Mouse (Mus musculus) heart, adult 2 months (tissue): ENCODE data around the gene Cyp46a1. TPM values are rescaled to one million over a fixed set of nuclear protein-coding genes. Genes with fewer than 3 reads are reported as not detected.

Source experiments
- DNase-seq, 2 experiments: peaks; one replicate each; pipeline ENCODE4 v3.0.0; 2021
- H3K27ac ChIP-seq: fragments of 200-600 bp; 2 replicates; pipeline ENCODE4 v1.8.1; 2022
- H3K27me3 ChIP-seq: fragments of 200-500 bp; 2 replicates; pipeline ENCODE4 v1.6.1; 2012; ENCODE audit warnings: mild to moderate bottlenecking, low read length, inconsistent platforms, mixed read lengths; ENCODE audit not compliant: control insufficient read depth, insufficient read depth
- H3K36me3 ChIP-seq: fragments of 200-500 bp; 2 replicates; pipeline ENCODE4 v1.6.1; 2012; ENCODE audit warnings: low read length, inconsistent platforms; ENCODE audit not compliant: control insufficient read depth, insufficient read depth
- H3K4me1 ChIP-seq: fragments of 200-500 bp; 2 replicates; pipeline ENCODE4 v1.6.1; 2011; ENCODE audit warnings: low read length; ENCODE audit not compliant: control insufficient read depth, insufficient read depth
- H3K4me3 ChIP-seq: fragments of 200-600 bp; 2 replicates; pipeline ENCODE4 v1.8.1; 2022
- H3K79me2 ChIP-seq: fragments of 200-500 bp; replicated peaks from 2 replicates; pipeline ENCODE4 v1.6.1; 2012; ENCODE audit warnings: mild to moderate bottlenecking, inconsistent platforms, low read length, moderate library complexity, mixed read lengths; ENCODE audit not compliant: control insufficient read depth, insufficient read depth
- H3K9ac ChIP-seq: fragments of 200-500 bp; 2 replicates; pipeline ENCODE4 v1.6.1; 2012; ENCODE audit warnings: low read depth, mild to moderate bottlenecking, control low read depth, inconsistent platforms, low read length, mixed read lengths
- CTCF ChIP-seq: fragments of 200-600 bp; IDR thresholded peaks from 2 replicates; pipeline ENCODE4 v1.8.1; 2022; ENCODE audit warnings: antibody characterized with exemption, mild to moderate bottlenecking, moderate library complexity
- EP300 ChIP-seq: fragments of 200-500 bp; IDR thresholded peaks from 2 replicates; pipeline ENCODE4 v1.6.1; 2011; ENCODE audit warnings: low read depth, low read length, control low read depth; ENCODE audit not compliant: insufficient read depth
- POLR2A ChIP-seq: fragments of 200-500 bp; IDR thresholded peaks from 2 replicates; pipeline ENCODE4 v1.6.1; 2011; ENCODE audit warnings: mild to moderate bottlenecking, low read depth, low read length, control low read depth; ENCODE audit not compliant: insufficient read depth
- WGBS: fragments of 180-500 bp; shearing (Covaris S2); methylation state at CpG from one replicate; pipeline ENCODE4 v1.1.7; 2018; 5-methylcytosine and 5-hydroxymethylcytosine counted together
- intact Hi-C: fragments of 180-260 bp; cut with DNase I; formaldehyde crosslinking; loops from one replicate; pipeline ENCODE4 v1.15.1; 2025
- polyA plus RNA-seq: library from polyadenylated mRNA; depleted of rRNA; stranded (reverse); fragments of >200 nt; gene quantifications from 2 replicates; pipeline ENCODE4 v1.2.3, GENCODE M21; 2012
- total RNA-seq, 2 experiments: library from RNA; stranded (reverse); gene quantifications; 2 replicates each; pipeline ENCODE4 v1.2.3; 2021

The Cyp46a1 gene
- total and polyA plus RNA-seq, 3 experiments, result 0.41 to 1.3 (median 0.47) TPM

DNA sequence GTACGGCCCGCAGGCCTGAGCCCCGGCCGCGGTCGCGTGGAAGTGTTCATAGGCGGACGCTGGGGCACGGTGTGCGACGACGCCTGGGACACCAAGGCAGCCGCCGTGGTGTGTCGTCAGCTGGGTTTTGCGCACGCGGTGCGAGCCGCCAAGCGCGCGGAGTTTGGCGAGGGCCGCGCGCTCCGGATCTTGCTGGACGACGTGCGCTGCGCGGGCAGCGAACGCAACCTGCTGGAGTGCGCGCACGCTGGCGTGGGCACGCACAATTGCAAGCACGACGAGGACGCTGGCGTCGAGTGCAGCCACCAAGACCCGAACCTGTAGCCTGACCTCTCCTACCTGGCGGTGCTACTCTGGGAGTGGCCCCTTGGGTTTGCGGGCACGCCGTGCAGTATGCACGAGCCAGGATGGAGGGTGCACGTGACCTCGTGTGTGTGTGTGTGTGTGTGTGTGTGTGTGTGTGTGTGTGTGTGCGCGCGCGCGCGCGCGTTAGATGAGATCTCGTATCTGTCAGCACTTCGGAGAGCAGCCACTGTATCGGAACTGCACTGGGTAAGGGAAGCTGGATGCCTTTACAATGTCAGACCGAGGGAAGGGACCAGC is 6.2 kb upstream of the Cyp46a1 start:
- H3K27me3 ChIP-seq, result peaks cover 6% of the 10 kb centered on the region; the same call in 1 of the 2 replicates
- DNase-seq, result no peak
- WGBS, result 3% methylated on average over 63 of the region's 66 CpGs
- H3K27ac ChIP-seq, result no peak overlapping the region
- intact Hi-C loops, result no loop called here
- no peak overlapping the region for H3K9ac ChIP-seq
- no peak for TF ChIP-seq POLR2A
- H3K79me2 ChIP-seq, result no peaks in the 10 kb centered on the region
- H3K36me3 ChIP-seq, result no peaks in the 10 kb centered on the region
- peak overlapping the region; percentile 28; the same call in 1 of the 2 replicates for H3K4me3 ChIP-seq
- peaks cover 2% of the 10 kb centered on the region for H3K4me1 ChIP-seq

DNA sequence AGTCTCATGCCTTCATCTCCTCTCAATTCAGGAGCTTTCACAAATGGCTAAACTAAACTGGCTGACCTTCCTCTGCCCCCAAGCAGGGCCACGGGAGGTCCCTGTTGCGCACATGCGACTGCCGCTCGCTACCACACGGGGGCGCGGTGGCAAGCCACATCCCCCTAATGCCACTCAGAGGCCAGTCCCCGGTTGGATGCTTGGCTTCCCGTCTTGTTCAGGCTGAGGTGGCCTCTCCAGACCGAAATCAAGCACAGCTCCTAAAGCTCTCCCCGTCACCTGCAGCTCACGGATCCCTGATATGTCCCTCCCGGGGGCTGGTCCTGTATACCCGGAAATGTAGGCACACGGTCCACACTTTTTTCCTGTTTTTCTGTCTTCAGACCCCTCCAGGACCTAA is 1.1 kb upstream of the Cyp46a1 start:
- H3K9ac ChIP-seq, result no peak overlapping the region
- peak; percentile 89 to 91 for DNase-seq
- H3K4me1 ChIP-seq, result peaks cover 2% of the 10 kb centered on the region
- H3K36me3 ChIP-seq, result no peaks in the 10 kb centered on the region
- no peaks in the 10 kb centered on the region for H3K79me2 ChIP-seq
- TF ChIP-seq EP300, result 0 out of 2 replicates have a peak, but pooled peaks have one; percentile 60
- no peak for TF ChIP-seq CTCF
- no peak for TF ChIP-seq POLR2A
- intact Hi-C loops, result loop anchor here (1.0 to 2.0 kb wide), 2 partner anchors 90 to 162 kb away; no protein-coding TSS in a partner anchor
- H3K27me3 ChIP-seq, result peaks cover 5% of the 10 kb centered on the region; the same call in 1 of the 2 replicates
- H3K4me3 ChIP-seq, result peak overlapping the region; percentile 57
- 1% methylated on average over 16 of the region's 16 CpGs for WGBS
- H3K27ac ChIP-seq, result peak overlapping the region; percentile 29

DNA sequence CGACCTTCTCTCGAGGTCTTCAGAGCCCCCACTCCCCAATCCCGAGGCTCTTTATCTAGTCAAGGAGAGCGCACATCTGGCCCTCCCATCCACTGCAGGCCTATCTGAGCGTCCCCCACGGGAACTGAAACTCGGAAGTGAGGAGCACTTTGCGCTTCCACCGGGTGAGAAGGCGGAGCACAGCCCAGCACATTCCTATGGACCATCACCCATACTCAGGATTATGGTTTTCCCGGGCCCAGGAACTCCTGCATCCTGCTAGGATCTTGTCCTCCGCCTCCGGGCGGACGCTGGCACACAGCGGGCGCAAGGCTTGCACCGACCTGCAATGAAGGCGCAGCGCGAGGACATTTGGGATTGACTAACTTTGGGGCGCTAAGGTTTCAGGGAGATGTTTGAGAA is 699 bp upstream of the Cyp46a1 start:
- H3K27me3 ChIP-seq, result peaks cover under 1% of the 10 kb centered on the region; the same call in 1 of the 2 replicates

DNA sequence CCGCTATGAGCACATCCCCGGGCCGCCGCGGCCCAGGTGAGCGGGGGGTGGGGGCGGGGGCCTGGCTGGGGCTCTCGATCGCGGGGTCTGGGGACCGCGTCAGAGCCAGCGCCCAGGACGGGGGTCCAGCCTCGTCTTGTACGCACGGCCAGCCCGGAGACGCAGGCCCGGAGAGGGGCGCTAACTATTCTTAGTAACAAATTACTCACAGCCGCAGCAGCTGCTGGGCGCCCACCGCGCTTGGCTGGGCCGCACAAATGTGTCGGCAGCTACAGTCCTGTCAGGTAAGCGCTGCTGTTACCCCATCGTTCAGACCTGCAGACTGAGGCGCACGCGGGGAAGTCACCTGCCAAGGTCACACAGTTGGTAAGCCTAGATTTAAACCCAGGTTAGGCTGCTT is 348 bp downstream of the Cyp46a1 start:
- DNase-seq, result no peak
- no peaks in the 10 kb centered on the region for H3K36me3 ChIP-seq
- H3K27me3 ChIP-seq, result no peaks in the 10 kb centered on the region
- H3K9ac ChIP-seq, result peak overlapping the region; percentile 59
- H3K4me1 ChIP-seq, result peaks cover 2% of the 10 kb centered on the region
- WGBS, result 4% methylated on average over 32 of the region's 32 CpGs
- no peaks in the 10 kb centered on the region for H3K79me2 ChIP-seq
- H3K27ac ChIP-seq, result no peak overlapping the region; the same call in 1 of the 2 replicates
- H3K4me3 ChIP-seq, result peak overlapping the region; percentile 57
- intact Hi-C loops, result no loop called here
- TF ChIP-seq POLR2A (no peak), CTCF (no peak), EP300 (no peak)

More for the DNA sequence above, 699 bp upstream of the Cyp46a1 start:
- intact Hi-C loops, result loop anchor here (1.0 to 2.0 kb wide), 2 partner anchors 90 to 161 kb away; no protein-coding TSS in a partner anchor
- Histone ChIP-seq H3K4me3 (peak overlapping the region; percentile 57), H3K4me1 (peaks cover 2% of the 10 kb centered on the region), H3K36me3 (no peaks in the 10 kb centered on the region), H3K79me2 (no peaks in the 10 kb centered on the region), H3K9ac (peak overlapping the region; percentile 7; the same call in 1 of the 2 replicates), H3K27ac (peak overlapping the region; percentile 29)
- no peak for DNase-seq
- WGBS, result 1% methylated on average over 22 of the region's 22 CpGs
- no peak for TF ChIP-seq EP300
- TF ChIP-seq CTCF, result no peak
- TF ChIP-seq POLR2A, result no peak

DNA sequence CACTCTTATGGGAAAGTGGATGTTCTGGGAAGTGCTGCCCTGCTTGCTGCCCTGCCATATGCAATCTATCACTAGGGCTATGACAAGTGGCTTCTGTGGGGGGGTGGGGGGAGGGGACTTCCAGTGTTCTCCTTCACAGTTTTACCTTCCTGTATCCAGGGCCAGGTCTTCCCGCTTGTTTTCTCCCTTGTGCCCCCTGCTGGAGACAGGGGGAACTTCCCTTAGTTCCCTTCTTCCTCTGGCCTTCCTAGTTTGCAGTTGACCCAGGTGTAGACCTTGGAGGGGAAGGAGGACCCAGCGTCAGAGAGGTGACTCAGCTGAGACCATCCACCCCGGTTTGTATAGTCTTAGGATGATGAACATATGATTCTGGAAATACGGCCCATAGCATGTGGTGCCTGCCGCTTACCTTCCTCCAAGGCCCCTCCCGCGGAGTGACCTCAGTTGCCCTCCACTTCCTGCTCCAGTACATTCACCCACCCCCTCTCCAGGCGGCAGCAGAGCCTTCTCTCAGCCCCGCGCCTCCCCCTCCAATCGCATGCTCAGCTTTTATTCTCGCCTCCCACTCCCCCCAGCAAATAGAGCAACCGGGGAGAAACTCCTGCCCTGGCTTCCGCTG is 4.5 kb downstream of the Cyp46a1 start:
- TF ChIP-seq POLR2A (no peak), EP300 (peak; percentile 53; the same call in 1 of the 2 replicates), CTCF (peak; percentile 78)

DNA sequence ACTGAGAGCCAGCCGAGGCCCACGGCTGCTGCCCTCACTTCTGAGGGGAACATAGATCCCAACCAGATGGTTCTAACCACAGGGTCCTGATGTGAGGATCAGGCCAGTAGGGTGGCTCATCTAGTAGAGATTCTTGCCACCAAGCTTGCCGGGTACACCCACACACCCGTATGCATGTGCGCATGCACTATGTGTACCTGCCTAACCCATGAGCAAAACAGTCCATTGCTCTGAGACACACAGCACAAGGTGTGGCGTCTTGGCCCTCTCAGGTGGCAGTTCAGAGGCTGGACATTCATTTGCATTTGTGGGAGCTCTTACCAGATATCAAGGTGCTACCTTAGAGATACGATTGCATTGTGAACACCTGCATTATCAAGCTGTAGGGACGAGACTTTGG is 14.0 kb downstream of the Cyp46a1 start:
- no peaks in the 10 kb centered on the region for H3K36me3 ChIP-seq
- no peaks in the 10 kb centered on the region for H3K4me1 ChIP-seq
- no peak overlapping the region for H3K4me3 ChIP-seq
- no peaks in the 10 kb centered on the region for H3K79me2 ChIP-seq
- no peak for DNase-seq
- H3K27me3 ChIP-seq, result no peaks in the 10 kb centered on the region
- TF ChIP-seq POLR2A, result no peak
- TF ChIP-seq CTCF, result no peak
- TF ChIP-seq EP300, result no peak
- WGBS, result 86% methylated on average over 8 of the region's 8 CpGs
- no peak overlapping the region for H3K27ac ChIP-seq
- no peak overlapping the region for H3K9ac ChIP-seq
- intact Hi-C loops, result no loop called here

More for the DNA sequence above, 4.5 kb downstream of the Cyp46a1 start:
- no peaks in the 10 kb centered on the region for H3K27me3 ChIP-seq
- H3K36me3 ChIP-seq, result no peaks in the 10 kb centered on the region
- 32% methylated on average over 14 of the region's 14 CpGs for WGBS
- H3K27ac ChIP-seq, result no peak overlapping the region
- H3K4me3 ChIP-seq, result no peak overlapping the region
- peak; percentile 23 to 52 for DNase-seq
- no peaks in the 10 kb centered on the region for H3K4me1 ChIP-seq
- no peak overlapping the region for H3K9ac ChIP-seq
- intact Hi-C loops, result no loop called here
- no peaks in the 10 kb centered on the region for H3K79me2 ChIP-seq
